Comparison of ENCODE assay signal across 8 mouse cellular contexts in genomic region chr2:79635426-79636291, GRCm38 (mm10). TPM values are rescaled to one million over a fixed set of nuclear protein-coding genes. Genes with fewer than 3 reads are reported as not detected.
DNase-seq lines count a peak whose midpoint lies in the region; ATAC-seq and TF ChIP-seq lines count a peak whose summit lies in the region.

No protein-coding gene starts in this region.

- H3K4me1 ChIP-seq in forebrain, embryonic 11.5 days (replicated peaks; ENCODE audit: control insufficient read depth, insufficient read depth, low read length) = 0 out of 2 replicates have a peak, but pooled peaks cover 2% of the 10 kb centered on the region
- peaks cover 10% of the 10 kb centered on the region for H3K4me1 ChIP-seq in heart, postnatal 0 days (ENCODE audit: control insufficient read depth, insufficient read depth)
- H3K4me1 ChIP-seq in liver, postnatal 0 days (ENCODE audit: insufficient read depth) = 0 out of 2 replicates have a peak, but pooled peaks cover 2% of the 10 kb centered on the region
- peaks cover 27% of the 10 kb centered on the region for H3K4me1 ChIP-seq in neural tube, embryonic 13.5 days (replicated peaks)

- H3K36me3 ChIP-seq in forebrain, embryonic 11.5 days (ENCODE audit: control insufficient read depth, insufficient read depth, low read length) = no peaks in the 10 kb centered on the region
- peaks cover 9% of the 10 kb centered on the region for H3K36me3 ChIP-seq in heart, postnatal 0 days (replicated peaks; ENCODE audit: control insufficient read depth, insufficient read depth, low read length)
- peaks cover 6% of the 10 kb centered on the region; the same call in 1 of the 2 replicates for H3K36me3 ChIP-seq in liver, postnatal 0 days (replicated peaks; ENCODE audit: insufficient read depth, low read length)
- no peaks in the 10 kb centered on the region for H3K36me3 ChIP-seq in neural tube, embryonic 13.5 days

- TF ChIP-seq CTCF in heart, postnatal 0 days (IDR thresholded peaks at IDR 0.05; ENCODE audit: low read depth) = no peak
- TF ChIP-seq CTCF in liver, postnatal 0 days (IDR thresholded peaks at IDR 0.05; ENCODE audit: low read depth) = peak; percentile 16; the same call in 1 of the 2 replicates

- peak overlapping the region; percentile 67 for H3K9ac ChIP-seq in forebrain, embryonic 11.5 days (ENCODE audit: low read length)
- peak overlapping the region; percentile 90 for H3K9ac ChIP-seq in heart, postnatal 0 days (replicated peaks; ENCODE audit: low read depth, low read length)
- H3K9ac ChIP-seq in liver, postnatal 0 days (replicated peaks) = peak overlapping the region; percentile 68
- H3K9ac ChIP-seq in neural tube, embryonic 13.5 days = peak overlapping the region; percentile 88

- no peak overlapping the region for H3K27ac ChIP-seq in forebrain, embryonic 11.5 days (ENCODE audit: low read depth, low read length)
- H3K27ac ChIP-seq in heart, postnatal 0 days (ENCODE audit: low read depth) = peak overlapping the region; percentile 92
- H3K27ac ChIP-seq in liver, postnatal 0 days (ENCODE audit: low read depth) = peak overlapping the region; percentile 93
- peak overlapping the region; percentile 88 for H3K27ac ChIP-seq in neural tube, embryonic 13.5 days (replicated peaks)

- peak; percentile 87 for ATAC-seq in forebrain, embryonic 11.5 days (replicated peaks; ENCODE audit: low FRiP score)
- peak; percentile 71 for ATAC-seq in heart, postnatal 0 days (ENCODE audit: insufficient read depth, low read depth)
- peak; percentile 67 for ATAC-seq in liver, postnatal 0 days
- peak; percentile 91 for ATAC-seq in neural tube, embryonic 13.5 days (ENCODE audit: low read depth)

- under 1% methylated on average over 76 of the region's 83 CpGs for WGBS in forebrain, embryonic 11.5 days
- under 1% methylated on average over 76 of the region's 83 CpGs for WGBS in heart, postnatal 0 days
- under 1% methylated on average over 82 of the region's 83 CpGs for WGBS in liver, postnatal 0 days (ENCODE audit: insufficient replicate concordance)
- WGBS in neural tube, embryonic 13.5 days = 3% methylated on average over 82 of the region's 83 CpGs

- peak overlapping the region; percentile 97 for H3K4me2 ChIP-seq in forebrain, embryonic 11.5 days (ENCODE audit: low read depth, low read length, severe bottlenecking)
- peak overlapping the region; percentile 90 for H3K4me2 ChIP-seq in heart, postnatal 0 days (ENCODE audit: low read depth, low read length)
- H3K4me2 ChIP-seq in liver, postnatal 0 days (ENCODE audit: low read depth, low read length) = peak overlapping the region; percentile 86
- H3K4me2 ChIP-seq in neural tube, embryonic 13.5 days = peak overlapping the region; percentile 87

- peak overlapping the region; percentile 69 for H3K4me3 ChIP-seq in forebrain, embryonic 11.5 days (ENCODE audit: low read depth, low read length)
- peak overlapping the region; percentile 85 for H3K4me3 ChIP-seq in heart, postnatal 0 days (ENCODE audit: low read depth, low read length)
- H3K4me3 ChIP-seq in liver, postnatal 0 days (ENCODE audit: low read depth, low read length) = peak overlapping the region; percentile 65
- peak overlapping the region; percentile 87 for H3K4me3 ChIP-seq in neural tube, embryonic 13.5 days

- no peak for TF ChIP-seq EP300 in heart, postnatal 0 days (IDR thresholded peaks at IDR 0.05; ENCODE audit: low read depth)
- no peak for TF ChIP-seq EP300 in liver, postnatal 0 days (IDR thresholded peaks at IDR 0.05; ENCODE audit: low read depth)

- H3K27me3 ChIP-seq in forebrain, embryonic 11.5 days (ENCODE audit: control insufficient read depth, insufficient read depth, low read length) = no peaks in the 10 kb centered on the region
- no peaks in the 10 kb centered on the region for H3K27me3 ChIP-seq in heart, postnatal 0 days (ENCODE audit: control insufficient read depth, insufficient read depth, low read length)
- H3K27me3 ChIP-seq in liver, postnatal 0 days (ENCODE audit: insufficient read depth, low read length) = no peaks in the 10 kb centered on the region
- no peaks in the 10 kb centered on the region for H3K27me3 ChIP-seq in neural tube, embryonic 13.5 days

- no peaks in the 10 kb centered on the region for H3K9me3 ChIP-seq in forebrain, embryonic 11.5 days (ENCODE audit: control insufficient read depth, low read length)
- H3K9me3 ChIP-seq in heart, postnatal 0 days (replicated peaks; ENCODE audit: control insufficient read depth, low read length) = no peaks in the 10 kb centered on the region
- no peaks in the 10 kb centered on the region for H3K9me3 ChIP-seq in liver, postnatal 0 days (ENCODE audit: low read length)
- no peaks in the 10 kb centered on the region for H3K9me3 ChIP-seq in neural tube, embryonic 13.5 days

- DNase-seq in ES-CJ7 (ENCODE audit: low read depth, low spot score) = peak; percentile 63
- peak; percentile 42 for DNase-seq in c-Kit-positive CD71-negative TER-119-negative erythroid progenitor cells, embryonic 14.5 days (ENCODE audit: low read depth)
- DNase-seq in forebrain, embryonic 11.5 days (ENCODE audit: low spot score) = peak; percentile 83
- peak; percentile 57 for DNase-seq in heart, postnatal 0 days (ENCODE audit: low spot score)
- DNase-seq in kidney, postnatal 36 days = peak; percentile 65 to 77
- DNase-seq in liver, postnatal 0 days = peak; percentile 73
- DNase-seq in testis, postnatal 10 days (ENCODE audit: low spot score) = peak; percentile 75

RNA-seq across cellular contexts. Expression of gene Itprid2, which starts 0.5 kb away (rescaled TPM):
- polyA plus RNA-seq in forebrain, embryonic 11.5 days (2014; fragmentation: Nextera tagmentation; extraction: Ambion mirVana) = 5.0 and 5.7 TPM in 2 replicates
- total RNA-seq in heart, postnatal 0 days (2014; rRNA removed; ENCODE audit: low replicate concordance) = 10.5 and 11.6 TPM in 2 replicates
- 3.4 and 4.0 TPM in 2 replicates for polyA plus RNA-seq in heart, postnatal 0 days (2015; fragmentation: Nextera tagmentation; extraction: Ambion mirVana)
- polyA plus RNA-seq in liver, postnatal 0 days (2015; fragmentation: Nextera tagmentation; extraction: Ambion mirVana) = 3.5 and 3.7 TPM in 2 replicates
- 7.2 and 8.1 TPM in 2 replicates for polyA plus RNA-seq in neural tube, embryonic 13.5 days (2015; fragmentation: Nextera tagmentation; extraction: Ambion mirVana)
